27 mouse cellular contexts compared by ENCODE assay signal in the genomic region with DNA sequence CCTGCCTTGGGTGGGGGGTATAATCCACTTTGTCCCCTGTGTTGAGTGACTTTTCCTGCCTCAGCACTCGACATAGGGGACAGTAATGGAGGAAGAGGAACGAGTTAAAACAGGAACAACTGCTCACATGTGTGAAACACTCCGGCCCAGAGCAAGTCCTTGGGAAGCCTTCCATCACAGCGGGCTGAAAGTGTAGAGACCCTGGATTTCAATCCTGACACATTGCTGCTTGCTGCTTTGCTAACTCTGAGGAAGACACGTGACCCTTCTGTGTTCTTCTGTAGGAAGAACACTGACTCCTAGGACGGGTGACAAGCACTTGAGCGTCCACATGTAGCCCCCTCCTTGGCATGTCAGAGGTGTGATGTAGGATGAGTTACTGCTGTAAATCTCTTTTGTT. TPM values are rescaled to one million over a fixed set of nuclear protein-coding genes. Genes with fewer than 3 reads are reported as not detected.
DNase-seq lines count a peak whose midpoint lies in the region; ATAC-seq and TF ChIP-seq lines count a peak whose summit lies in the region.
"Had no signal": no experiment of that assay in that cellular context is flagged by ENCODE, and none has a peak within 500 bp of the region (broad histone marks: within the 10 kb centered on the region; RNA-seq: fewer than 3 reads in every experiment).

No protein-coding gene starts in this region.

- DNase-seq in adrenal gland, adult (ENCODE audit: inconsistent age in 2 of 2, low spot score in 1 of 2) = peak; percentile 57 to 78
- DNase-seq in adrenal gland, postnatal 4 days (ENCODE audit: low spot score in 2 of 2) = no peak
- no peak for DNase-seq in kidney, postnatal 0 days (ENCODE audit: low spot score)
- no peak for DNase-seq in kidney, postnatal 4 days
- no peak for DNase-seq in adipocyte (ENCODE audit: low spot score)
- DNase-seq: cerebellum, adult 18-20 months; cerebellum, postnatal 14 days; gastrocnemius, postnatal 36 days; kidney, postnatal 25 days; layer of hippocampus, postnatal 36 days; lung, adult 2 months; lung, postnatal 14 days; midbrain, embryonic 14.5 days; thymus, adult 18-20 months; thymus, postnatal 36 days had no signal

- no peak overlapping the region for H3K4me2 ChIP-seq in heart, embryonic 15.5 days
- no peak overlapping the region for H3K4me2 ChIP-seq in heart, embryonic 11.5 days
- H3K4me2 ChIP-seq in kidney, postnatal 0 days (ENCODE audit: low read length) = no peak overlapping the region
- no peak overlapping the region for H3K4me2 ChIP-seq in stomach, embryonic 15.5 days
- H3K4me2 ChIP-seq: forebrain, embryonic 15.5 days; limb, embryonic 13.5 days; liver, embryonic 12.5 days had no signal

- no peaks in the 10 kb centered on the region for H3K27me3 ChIP-seq in heart, embryonic 15.5 days
- H3K27me3 ChIP-seq in heart, embryonic 11.5 days (ENCODE audit: control insufficient read depth, insufficient read depth, low read length) = no peaks in the 10 kb centered on the region
- H3K27me3 ChIP-seq in kidney, postnatal 0 days (ENCODE audit: insufficient read depth, low read length) = no peaks in the 10 kb centered on the region
- no peaks in the 10 kb centered on the region for H3K27me3 ChIP-seq in stomach, embryonic 15.5 days (replicated peaks)
- H3K27me3 ChIP-seq: forebrain, embryonic 15.5 days; limb, embryonic 13.5 days; liver, embryonic 12.5 days had no signal

- 0 out of 2 replicates have a peak, but pooled peaks cover 4% of the 10 kb centered on the region for H3K36me3 ChIP-seq in heart, embryonic 15.5 days
- no peaks in the 10 kb centered on the region for H3K36me3 ChIP-seq in heart, embryonic 11.5 days (ENCODE audit: control insufficient read depth, insufficient read depth, low read length)
- 0 out of 2 replicates have a peak, but pooled peaks cover 2% of the 10 kb centered on the region for H3K36me3 ChIP-seq in kidney, postnatal 0 days (ENCODE audit: insufficient read depth, low read length)
- H3K36me3 ChIP-seq in stomach, embryonic 15.5 days = no peaks in the 10 kb centered on the region
- H3K36me3 ChIP-seq: forebrain, embryonic 15.5 days; limb, embryonic 13.5 days; liver, embryonic 12.5 days had no signal

- no peak overlapping the region for H3K4me3 ChIP-seq in heart, embryonic 15.5 days
- no peak overlapping the region for H3K4me3 ChIP-seq in heart, embryonic 11.5 days (ENCODE audit: low read depth, low read length)
- H3K4me3 ChIP-seq in kidney, postnatal 0 days (replicated peaks; ENCODE audit: low read depth, low read length) = no peak overlapping the region
- H3K4me3 ChIP-seq in stomach, embryonic 15.5 days (replicated peaks) = no peak overlapping the region
- H3K4me3 ChIP-seq: forebrain, embryonic 15.5 days; limb, embryonic 13.5 days; liver, embryonic 12.5 days had no signal

- no peaks in the 10 kb centered on the region for H3K9me3 ChIP-seq in heart, embryonic 15.5 days (replicated peaks)
- no peaks in the 10 kb centered on the region for H3K9me3 ChIP-seq in heart, embryonic 11.5 days (replicated peaks; ENCODE audit: control insufficient read depth, low read length)
- H3K9me3 ChIP-seq in kidney, postnatal 0 days (replicated peaks; ENCODE audit: low read length) = no peaks in the 10 kb centered on the region
- no peaks in the 10 kb centered on the region for H3K9me3 ChIP-seq in stomach, embryonic 15.5 days
- H3K9me3 ChIP-seq: forebrain, embryonic 15.5 days; limb, embryonic 13.5 days; liver, embryonic 12.5 days had no signal

- peaks cover 30% of the 10 kb centered on the region for H3K4me1 ChIP-seq in heart, embryonic 15.5 days (replicated peaks)
- peaks cover 27% of the 10 kb centered on the region for H3K4me1 ChIP-seq in heart, embryonic 11.5 days (ENCODE audit: control insufficient read depth, insufficient read depth, low read length)
- H3K4me1 ChIP-seq in kidney, postnatal 0 days (replicated peaks; ENCODE audit: insufficient read depth, low read length) = 0 out of 2 replicates have a peak, but pooled peaks cover 10% of the 10 kb centered on the region
- peaks cover 10% of the 10 kb centered on the region; the same call in 1 of the 2 replicates for H3K4me1 ChIP-seq in stomach, embryonic 15.5 days

- no peak for TF ChIP-seq CTCF in kidney, postnatal 0 days (IDR thresholded peaks at IDR 0.05; ENCODE audit: low read depth)

- ATAC-seq in heart, embryonic 15.5 days (replicated peaks; ENCODE audit: insufficient number of reproducible peaks, insufficient read depth, low FRiP score, low read depth) = no peak
- no peak for ATAC-seq in heart, embryonic 11.5 days (replicated peaks; ENCODE audit: insufficient number of reproducible peaks, low FRiP score, low TSS enrichment)
- ATAC-seq in kidney, postnatal 0 days (replicated peaks; ENCODE audit: low FRiP score, low read depth) = no peak
- ATAC-seq in stomach, embryonic 15.5 days (ENCODE audit: insufficient read depth, low FRiP score, low read depth) = no peak
- ATAC-seq: forebrain, embryonic 15.5 days; hindbrain, postnatal 0 days; liver, embryonic 12.5 days had no signal

- 77% methylated on average over 7 of the region's 7 CpGs for WGBS in heart, embryonic 15.5 days
- 71% methylated on average over 7 of the region's 7 CpGs for WGBS in heart, embryonic 11.5 days (ENCODE audit: insufficient replicate concordance)
- 78% methylated on average over 7 of the region's 7 CpGs for WGBS in kidney, postnatal 0 days
- WGBS in stomach, embryonic 15.5 days = 79% methylated on average over 7 of the region's 7 CpGs

- H3K27ac ChIP-seq in heart, embryonic 15.5 days = peak overlapping the region; percentile 85
- no peak overlapping the region for H3K27ac ChIP-seq in heart, embryonic 11.5 days (ENCODE audit: low read depth, low read length)
- H3K27ac ChIP-seq in kidney, postnatal 0 days = peak overlapping the region; percentile 63; the same call in 1 of the 2 replicates
- H3K27ac ChIP-seq in stomach, embryonic 15.5 days = peak overlapping the region; percentile 80; the same call in 1 of the 2 replicates
- H3K27ac ChIP-seq: forebrain, embryonic 15.5 days; hindbrain, postnatal 0 days; limb, embryonic 13.5 days; liver, embryonic 12.5 days had no signal

- no peak overlapping the region for H3K9ac ChIP-seq in heart, embryonic 15.5 days
- no peak overlapping the region; the same call in 1 of the 2 replicates for H3K9ac ChIP-seq in heart, embryonic 11.5 days (ENCODE audit: low read depth, low read length)
- H3K9ac ChIP-seq in kidney, postnatal 0 days (ENCODE audit: low read depth, low read length) = no peak overlapping the region
- no peak overlapping the region for H3K9ac ChIP-seq in stomach, embryonic 15.5 days
- H3K9ac ChIP-seq: forebrain, embryonic 15.5 days; limb, embryonic 13.5 days; liver, embryonic 12.5 days had no signal

RNA-seq across cellular contexts. Expression of gene Nt5dc3, which starts 36.3 kb away (rescaled TPM):
- 10 to 100 TPM; 23.4 to 25.5 TPM for total RNA-seq in adrenal gland, postnatal 4 days (2021)
- polyA plus RNA-seq in heart, embryonic 15.5 days (2015; fragmentation: Nextera tagmentation; extraction: Ambion mirVana) = 3.2 and 3.4 TPM in 2 replicates
- polyA plus RNA-seq in heart, embryonic 11.5 days (2014; fragmentation: Nextera tagmentation; extraction: Ambion mirVana) = 1.8 and 2.1 TPM in 2 replicates
- 0.99 and 1.2 TPM in 2 replicates for polyA plus RNA-seq in kidney, postnatal 0 days (2015; fragmentation: Nextera tagmentation; extraction: Ambion mirVana)
- polyA plus RNA-seq in stomach, embryonic 15.5 days (2015; fragmentation: Nextera tagmentation; extraction: Ambion mirVana) = 1.5 and 1.8 TPM in 2 replicates

RNA-seq across cellular contexts. Expression of gene Gm49358, which starts 51.4 kb away (rescaled TPM):
- 1 to 10 TPM; 4.8 to 6.2 TPM for total RNA-seq in adrenal gland, postnatal 4 days (2021)
- not detected in 2 replicates for polyA plus RNA-seq in heart, embryonic 15.5 days (2015; fragmentation: Nextera tagmentation; extraction: Ambion mirVana)
- not detected in 2 replicates for polyA plus RNA-seq in heart, embryonic 11.5 days (2014; fragmentation: Nextera tagmentation; extraction: Ambion mirVana)
- not detected in 2 replicates for polyA plus RNA-seq in kidney, postnatal 0 days (2015; fragmentation: Nextera tagmentation; extraction: Ambion mirVana)
- polyA plus RNA-seq in stomach, embryonic 15.5 days (2015; fragmentation: Nextera tagmentation; extraction: Ambion mirVana) = not detected in 2 replicates
- polyA plus RNA-seq: forebrain, embryonic 15.5 days; heart, embryonic 14.5 days; hindbrain, embryonic 11.5 days; hindbrain, postnatal 0 days; intestine, embryonic 16.5 days; liver, embryonic 12.5 days; lung, adult 2 months; neural tube, embryonic 11.5 days; small intestine, adult 2 months had no signal

Comparison
In these comparisons a context has a peak if more than half of its experiments do, and no peak if none do; other contexts are left out.
1. DNase-seq: peak in adrenal gland, adult (2 of 2); none in adrenal gland, postnatal 4 days (0 of 2), kidney, postnatal 0 days (single experiment), kidney, postnatal 4 days (0 of 2) and adipocyte (single experiment).